Mouse (Mus musculus): ENCODE data around the gene Chst10. TPM values are rescaled to one million over a fixed set of nuclear protein-coding genes. Genes with fewer than 3 reads are reported as not detected.

The Chst10 gene
- total RNA-seq, 2 experiments from 2014 or later: 55.7 to 63.2 TPM

DNA sequence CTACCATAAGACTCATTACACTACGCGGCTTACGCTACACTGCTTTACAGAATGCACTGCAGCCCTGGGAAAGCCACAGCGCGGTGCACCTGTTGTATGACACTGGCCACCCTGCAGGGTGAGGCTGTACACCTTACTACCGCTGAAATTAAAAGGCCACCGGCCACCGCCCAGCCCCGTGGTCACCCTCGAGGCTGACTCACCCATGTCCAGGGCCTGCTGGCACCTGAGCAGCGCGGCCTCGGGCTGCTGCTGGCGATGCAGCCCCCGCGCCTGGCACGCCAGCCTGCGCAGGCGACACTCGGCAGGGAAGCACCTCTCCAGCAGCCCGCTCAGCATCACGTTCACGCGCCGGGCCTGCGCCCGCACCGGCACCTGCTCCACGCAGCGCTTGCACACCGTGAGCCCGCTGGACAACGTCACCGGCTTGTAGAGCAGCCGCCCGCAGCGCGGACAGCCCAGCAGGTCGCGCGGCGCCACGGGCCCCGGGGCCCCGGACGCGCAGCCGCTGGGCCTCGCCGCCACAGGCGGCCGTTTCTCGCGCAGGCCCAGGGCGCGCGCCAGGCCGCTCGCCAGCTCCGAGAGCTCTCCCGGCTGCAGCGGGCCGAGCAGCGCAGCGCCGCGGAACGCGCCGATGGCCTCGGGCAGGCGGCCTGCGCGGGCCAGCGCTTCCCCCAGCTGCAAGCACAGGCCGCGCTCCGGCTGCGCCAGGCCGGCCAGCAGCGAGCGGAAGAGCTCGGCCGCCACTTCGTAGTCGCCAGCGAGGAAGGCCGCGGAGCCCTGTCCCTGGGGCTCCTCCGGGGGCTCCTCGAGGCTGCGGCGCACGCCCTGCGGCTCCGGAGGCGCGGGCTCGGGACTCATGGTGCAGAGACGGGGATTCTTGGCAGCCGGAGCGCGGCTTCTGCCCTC, 62.1 kb downstream of the Chst10 start:
- DNase-seq (ENCODE audit: extremely low spot score in 1 of 2, low spot score in 2 of 2): peak in 1 of 2 experiments; percentile 66
- intact Hi-C loops (cut with DNase I): no loop called here

DNA sequence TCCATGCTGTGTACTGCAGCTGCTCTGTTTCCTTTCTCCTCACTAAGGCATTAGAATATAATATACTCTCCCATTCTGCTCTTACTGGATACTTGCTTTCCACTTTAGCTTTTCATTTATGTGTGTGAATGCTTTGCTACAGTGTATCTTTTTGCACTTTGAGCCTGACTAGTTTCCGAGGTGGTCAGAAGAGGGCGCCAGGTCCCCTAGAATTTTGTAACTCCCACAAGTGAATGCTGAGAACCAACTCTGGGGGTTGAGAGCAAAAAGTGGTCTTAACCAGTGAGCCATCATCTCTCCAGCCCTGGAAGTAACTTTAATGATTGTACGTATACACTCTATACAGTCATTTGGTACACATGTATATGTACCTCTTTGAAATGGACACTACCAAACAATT, 63.1 kb downstream of the Chst10 start:
- no peak for DNase-seq (ENCODE audit: extremely low spot score in 1 of 2, low spot score in 2 of 2)
- intact Hi-C loops (cut with DNase I): no loop called here

DNA sequence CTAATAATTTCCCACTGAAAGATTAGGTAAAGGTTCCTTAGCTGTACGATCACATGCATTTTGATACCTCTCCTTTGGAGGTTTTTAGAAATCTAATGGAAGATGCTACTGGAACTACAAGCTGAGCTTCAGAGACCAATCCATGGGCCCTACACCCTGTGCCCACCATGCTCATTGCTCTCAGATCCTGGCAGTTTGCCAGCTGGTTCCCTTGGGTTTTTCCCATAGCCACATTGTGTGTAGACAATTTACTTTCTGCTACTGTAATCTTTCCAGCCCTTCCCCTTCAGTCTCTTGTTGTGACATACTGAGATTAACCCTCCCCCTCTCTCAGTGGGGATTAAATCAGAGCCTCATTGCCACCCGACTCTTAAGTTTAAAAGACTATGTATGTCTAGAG, 73.0 kb downstream of the Chst10 start:
- intact Hi-C loops (cut with DNase I): no loop called here
- DNase-seq (ENCODE audit: extremely low spot score in 1 of 2, low spot score in 2 of 2): peak in 1 of 2 experiments; percentile 37

DNA sequence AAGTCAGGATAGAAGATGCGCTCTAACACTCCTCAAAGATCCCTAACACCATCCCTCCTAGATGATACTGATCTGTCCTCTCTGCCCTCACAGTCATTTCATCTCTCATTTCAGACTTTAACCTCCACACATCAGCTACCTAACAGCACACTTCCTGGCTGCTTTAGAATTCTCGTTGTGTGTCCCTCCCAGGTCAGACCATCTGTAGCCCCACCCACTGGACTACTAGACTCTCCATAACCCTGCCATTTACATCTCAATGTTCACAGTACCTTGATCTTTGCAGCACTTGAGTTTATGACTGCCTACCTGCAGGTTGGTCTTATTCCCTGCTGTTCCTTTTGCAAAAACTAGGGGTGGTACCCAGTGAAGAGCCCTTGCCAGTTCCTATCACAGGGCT, 74.1 kb downstream of the Chst10 start:
- no peak for DNase-seq (ENCODE audit: extremely low spot score in 1 of 2, low spot score in 2 of 2)
- intact Hi-C loops (cut with DNase I): no loop called here

DNA sequence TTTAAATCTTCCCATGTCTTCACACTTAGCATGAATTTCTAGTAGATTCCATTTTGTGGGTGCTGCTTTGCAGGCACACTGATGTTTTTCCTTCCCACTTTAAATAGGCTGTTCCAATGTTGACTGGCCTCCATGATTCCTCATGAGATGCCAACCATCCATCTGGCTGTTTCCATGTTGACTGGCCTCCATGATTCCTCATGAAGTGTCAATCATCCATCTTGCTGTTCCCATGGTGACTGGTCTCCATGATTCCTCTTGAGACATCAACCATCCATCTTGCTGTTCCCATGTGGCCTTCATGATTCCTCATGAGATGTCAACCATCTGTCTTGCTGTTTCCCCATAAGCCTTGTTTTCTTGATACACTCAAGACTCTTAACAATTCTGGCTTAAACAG, 78.3 kb downstream of the Chst10 start:
- DNase-seq (ENCODE audit: extremely low spot score in 1 of 2, low spot score in 2 of 2): no peak
- intact Hi-C loops (cut with DNase I): no loop called here

DNA sequence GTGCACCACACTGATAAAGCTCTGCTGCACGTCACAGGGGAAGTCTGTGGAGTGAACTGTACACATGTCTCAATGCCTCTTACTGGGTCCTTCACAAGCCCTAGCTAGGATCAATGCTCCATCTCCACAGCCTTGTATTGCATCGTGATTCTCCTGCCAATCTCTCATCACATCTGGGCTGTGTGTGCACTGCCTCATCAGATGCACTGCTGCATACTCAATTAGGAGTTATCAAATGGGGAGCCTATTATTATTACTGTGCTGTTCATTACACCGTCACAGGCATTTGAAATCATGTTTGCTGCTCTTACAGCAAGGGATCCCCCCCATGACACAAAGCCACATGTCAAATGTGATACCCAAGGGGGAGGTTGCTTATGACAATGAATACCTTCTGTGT, 80.3 kb downstream of the Chst10 start:
- no peak for DNase-seq (ENCODE audit: extremely low spot score in 1 of 2, low spot score in 2 of 2)
- intact Hi-C loops (cut with DNase I): no loop called here

DNA sequence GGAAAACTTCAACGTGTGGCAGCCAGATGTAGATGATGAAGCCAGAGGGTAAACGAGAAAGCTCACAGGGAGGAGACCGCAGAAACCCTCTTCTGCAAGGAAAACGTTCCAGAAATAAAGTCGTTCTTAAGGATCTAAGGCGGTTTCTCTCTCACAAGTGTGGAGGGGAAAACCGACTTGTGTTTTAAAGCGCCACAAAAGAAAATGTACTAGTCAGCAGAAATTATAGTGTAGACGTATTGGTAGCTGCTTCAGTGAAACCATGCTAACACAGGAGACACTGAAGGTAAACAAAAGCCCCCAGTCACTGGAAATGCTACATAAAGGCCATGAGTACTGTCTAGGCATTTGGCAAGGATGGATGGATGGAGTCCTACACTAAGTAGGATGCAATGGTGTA, 80.7 kb downstream of the Chst10 start:
- intact Hi-C loops (cut with DNase I): no loop called here
- DNase-seq (ENCODE audit: extremely low spot score in 1 of 2, low spot score in 2 of 2): no peak

DNA sequence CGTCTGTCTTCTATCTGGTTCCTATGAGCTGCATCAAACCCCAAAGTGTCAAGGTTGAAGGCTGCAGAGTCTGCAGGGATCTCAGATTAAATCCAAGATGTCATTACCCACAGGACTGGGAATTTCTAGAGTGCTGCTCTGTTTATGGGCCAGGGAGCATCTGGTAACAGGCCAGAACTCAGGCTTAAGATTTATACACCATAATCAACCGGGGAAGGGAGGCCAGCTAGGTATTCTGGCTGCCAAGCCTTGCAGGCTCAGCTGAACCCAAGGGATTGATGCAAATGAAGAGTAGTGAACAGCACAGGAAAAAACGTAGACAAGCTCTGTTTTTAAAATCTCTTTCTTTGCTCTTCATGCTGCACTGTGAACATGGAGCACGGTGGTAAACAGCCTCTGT, 81.7 kb downstream of the Chst10 start:
- no peak for DNase-seq (ENCODE audit: extremely low spot score in 1 of 2, low spot score in 2 of 2)
- intact Hi-C loops (cut with DNase I): no loop called here

Other genes starting within 250 kb of the Chst10 start
- 100 to 1,000 TPM; 101 to 106 TPM for gene Aff3, start 233.2 kb downstream of the Chst10 start, total RNA-seq (2021)
- 100 to 1,000 TPM; 136 to 141 TPM for gene Lonrf2, start 61.5 kb downstream of the Chst10 start, total RNA-seq (2021)
- not detected for gene Nms, start 41.0 kb upstream of the Chst10 start, total RNA-seq (2021)
- 10 to 100 TPM; 40.6 to 42.0 TPM for gene Pdcl3, start 87.4 kb upstream of the Chst10 start, total RNA-seq (2021)